Mouse (Mus musculus) MEL (cell line): ENCODE results near the gene Vwce. TPM values are rescaled to one million over a fixed set of nuclear protein-coding genes. Genes with fewer than 3 reads are reported as not detected.

Experiments
- DNase-seq: peaks from one replicate; pipeline ENCODE4 v3.0.0; 2011; ENCODE audit warnings: low read depth, low spot score
- H3K27ac ChIP-seq: 2 replicates; pipeline ENCODE4 v1.5.1; 2012; ENCODE audit warnings: low read depth, mild to moderate bottlenecking, control low read depth, low read length, moderate library complexity; ENCODE audit not compliant: control insufficient read depth
- H3K27me3 ChIP-seq, 2 experiments: fragments of 150-350 bp in 1 of 2; sonication (generic) in 1 of 2; 2 replicates each; pipeline ENCODE4 v1.6.1; 2012; ENCODE audit warnings: low read length in 2 of 2, mild to moderate bottlenecking in 2 of 2, improper control_type of control experiment in 1 of 2, moderate library complexity in 1 of 2; ENCODE audit not compliant: insufficient read depth in 2 of 2, control insufficient read depth in 1 of 2
- H3K36me3 ChIP-seq, 2 experiments: 2 replicates each; pipeline ENCODE4 v1.6.1; 2012 to 2014; ENCODE audit warnings: low read length in 2 of 2, improper control_type of control experiment in 1 of 2, inconsistent platforms in 1 of 2, mild to moderate bottlenecking in 1 of 2; ENCODE audit not compliant: insufficient read depth in 2 of 2, control insufficient read depth in 1 of 2
- H3K4me1 ChIP-seq, 2 experiments: fragments of 150-350 bp in 1 of 2; sonication (generic) in 1 of 2; 2 replicates each; pipeline ENCODE4 v1.6.1; 2012; ENCODE audit warnings: low read length in 2 of 2, improper control_type of control experiment in 1 of 2, mild to moderate bottlenecking in 1 of 2; ENCODE audit not compliant: insufficient read depth in 2 of 2, control insufficient read depth in 1 of 2
- H3K4me3 ChIP-seq, 2 experiments: fragments of 150-350 bp in 1 of 2; sonication (generic) in 1 of 2; 2 replicates each; pipeline ENCODE4 v1.5.1; 2012; ENCODE audit warnings: low read depth in 2 of 2, low read length in 2 of 2, mild to moderate bottlenecking in 2 of 2, moderate library complexity in 2 of 2, control low read depth in 1 of 2, improper control_type of control experiment in 1 of 2; ENCODE audit not compliant: control insufficient read depth in 1 of 2, insufficient read depth in 1 of 2
- H3K79me2 ChIP-seq: 2 replicates; pipeline ENCODE4 v1.6.1; 2012; ENCODE audit warnings: mild to moderate bottlenecking, low read length, moderate library complexity; ENCODE audit not compliant: control insufficient read depth, poor library complexity, insufficient read depth
- H3K9ac ChIP-seq: 2 replicates; pipeline ENCODE4 v1.6.1; 2012; ENCODE audit warnings: low read depth, mild to moderate bottlenecking, control low read depth, low read length, moderate library complexity; ENCODE audit not compliant: control insufficient read depth, poor library complexity, severe bottlenecking
- H3K9me3 ChIP-seq: fragments of 150-350 bp; sonication (generic); replicated peaks from 2 replicates; pipeline ENCODE4 v1.6.1; 2012; ENCODE audit warnings: mild to moderate bottlenecking, low read length, improper control_type of control experiment, moderate library complexity; ENCODE audit not compliant: insufficient read depth
- BHLHE40 ChIP-seq: IDR thresholded peaks from 2 replicates; pipeline ENCODE4 v1.6.1; 2012; ENCODE audit warnings: low read depth, mild to moderate bottlenecking, inconsistent platforms, low read length, improper control_type of control experiment, borderline replicate concordance
- CHD1 ChIP-seq: IDR thresholded peaks from 2 replicates; pipeline ENCODE4 v1.6.1; 2012; ENCODE audit warnings: low read depth, mild to moderate bottlenecking, inconsistent platforms, low read length, improper control_type of control experiment
- CTCF ChIP-seq, 3 experiments: IDR thresholded peaks in 2 of 3; conservative IDR thresholded peaks in 1 of 3; 2 replicates each; pipeline ENCODE4 v1.5.1; 2011 to 2012; ENCODE audit warnings: low read length in 3 of 3, low read depth in 2 of 3, mild to moderate bottlenecking in 2 of 3, improper control_type of control experiment in 1 of 3, inconsistent platforms in 1 of 3, mixed read lengths in 1 of 3, moderate library complexity in 1 of 3; ENCODE audit not compliant: control insufficient read depth in 1 of 3, insufficient read depth in 1 of 3, poor library complexity in 1 of 3, severe bottlenecking in 1 of 3
- E2F4 ChIP-seq: IDR thresholded peaks from 2 replicates; pipeline ENCODE4 v1.6.1; 2011; ENCODE audit warnings: low read depth, low read length, improper control_type of control experiment, borderline replicate concordance
- ELF1 ChIP-seq: IDR thresholded peaks from 2 replicates; pipeline ENCODE4 v1.6.1; 2014; ENCODE audit warnings: low read depth, mild to moderate bottlenecking, inconsistent platforms, low read length, improper control_type of control experiment, moderate library complexity
- EP300 ChIP-seq, 2 experiments: IDR thresholded peaks; 2 replicates each; pipeline ENCODE4 v1.6.1; 2011; ENCODE audit warnings: improper control_type of control experiment in 2 of 2, low read length in 2 of 2, low read depth in 1 of 2, mild to moderate bottlenecking in 1 of 2
- ETS1 ChIP-seq: IDR thresholded peaks from 2 replicates; pipeline ENCODE4 v1.6.1; 2012; ENCODE audit warnings: low read depth, mild to moderate bottlenecking, inconsistent platforms, low read length, improper control_type of control experiment, moderate library complexity
- GABPA ChIP-seq: IDR thresholded peaks from 2 replicates; pipeline ENCODE4 v1.6.1; 2012; ENCODE audit warnings: low read depth, mild to moderate bottlenecking, inconsistent platforms, low read length, improper control_type of control experiment, moderate library complexity
- GATA1 ChIP-seq: IDR thresholded peaks from 2 replicates; pipeline ENCODE4 v1.6.1; 2011; ENCODE audit warnings: low read depth, low read length, improper control_type of control experiment
- HCFC1 ChIP-seq: IDR thresholded peaks from 2 replicates; pipeline ENCODE4 v1.6.1; 2012; ENCODE audit warnings: low read depth, mild to moderate bottlenecking, inconsistent platforms, low read length, improper control_type of control experiment, moderate library complexity
- JUND ChIP-seq: IDR thresholded peaks from 2 replicates; pipeline ENCODE4 v1.6.1; 2011; ENCODE audit warnings: low read depth, mild to moderate bottlenecking, improper control_type of control experiment, low read length
- KAT2A ChIP-seq: conservative IDR thresholded peaks from 2 replicates; pipeline ENCODE4 v1.6.1; 2012; ENCODE audit warnings: low read depth, low read length, improper control_type of control experiment, inconsistent platforms
- MAFK ChIP-seq: IDR thresholded peaks from 2 replicates; pipeline ENCODE4 v1.6.1; 2011; ENCODE audit warnings: low read depth, mild to moderate bottlenecking, low read length, improper control_type of control experiment, borderline replicate concordance
- MAX ChIP-seq: IDR thresholded peaks from 2 replicates; pipeline ENCODE4 v1.6.1; 2011; ENCODE audit warnings: low read length, improper control_type of control experiment
- MAZ ChIP-seq: IDR thresholded peaks from 2 replicates; pipeline ENCODE4 v1.6.1; 2012; ENCODE audit warnings: low read depth, mild to moderate bottlenecking, inconsistent platforms, low read length, improper control_type of control experiment
- MEF2A ChIP-seq: IDR thresholded peaks from 2 replicates; pipeline ENCODE4 v1.6.1; 2014; ENCODE audit warnings: low read depth, mild to moderate bottlenecking, inconsistent platforms, low read length, improper control_type of control experiment; ENCODE audit not compliant: poor library complexity, insufficient replicate concordance, severe bottlenecking; ENCODE audit errors: extremely low read depth
- MXI1 ChIP-seq: IDR thresholded peaks from 2 replicates; pipeline ENCODE4 v1.6.1; 2011; ENCODE audit warnings: mild to moderate bottlenecking, low read depth, low read length, improper control_type of control experiment
- MYB ChIP-seq: IDR thresholded peaks from 2 replicates; pipeline ENCODE4 v1.6.1; 2011; ENCODE audit warnings: mild to moderate bottlenecking, low read depth, low read length, improper control_type of control experiment
- MYC ChIP-seq: IDR thresholded peaks from 2 replicates; pipeline ENCODE4 v1.6.1; 2011; ENCODE audit warnings: low read depth, mild to moderate bottlenecking, low read length, improper control_type of control experiment, moderate library complexity
- NRF1 ChIP-seq: IDR thresholded peaks from 2 replicates; pipeline ENCODE4 v1.6.1; 2014; ENCODE audit warnings: low read depth, mild to moderate bottlenecking, inconsistent platforms, low read length, improper control_type of control experiment, moderate library complexity; ENCODE audit not compliant: poor library complexity, insufficient read depth, severe bottlenecking
- POLR2A ChIP-seq, 2 experiments: IDR thresholded peaks; 2 replicates each; pipeline ENCODE4 v1.6.1; 2011 to 2012; ENCODE audit warnings: low read length in 2 of 2, mild to moderate bottlenecking in 2 of 2, control low read depth in 1 of 2, improper control_type of control experiment in 1 of 2, low read depth in 1 of 2, moderate library complexity in 1 of 2; ENCODE audit not compliant: control insufficient read depth in 1 of 2, insufficient read depth in 1 of 2, poor library complexity in 1 of 2
- POLR2AphosphoS5 ChIP-seq: IDR thresholded peaks from 2 replicates; pipeline ENCODE4 v1.6.1; 2012; ENCODE audit warnings: low read depth, borderline replicate concordance, mild to moderate bottlenecking, inconsistent platforms, low read length, moderate library complexity, mixed read lengths
- RAD21 ChIP-seq: IDR thresholded peaks from 2 replicates; pipeline ENCODE4 v1.6.1; 2011; ENCODE audit warnings: mild to moderate bottlenecking, low read depth, low read length, improper control_type of control experiment
- SIN3A ChIP-seq: IDR thresholded peaks from 2 replicates; pipeline ENCODE4 v1.6.1; 2012; ENCODE audit warnings: low read length, improper control_type of control experiment, inconsistent platforms
- TAL1 ChIP-seq: IDR thresholded peaks from 2 replicates; pipeline ENCODE4 v1.6.1; 2012; ENCODE audit warnings: mild to moderate bottlenecking, inconsistent platforms, low read length, moderate library complexity, mixed read lengths
- TBP ChIP-seq: IDR thresholded peaks from 2 replicates; pipeline ENCODE4 v1.8.0; 2011; ENCODE audit warnings: low read depth, low read length, improper control_type of control experiment
- TCF12 ChIP-seq: IDR thresholded peaks from 2 replicates; pipeline ENCODE4 v1.6.1; 2014; ENCODE audit warnings: low read depth, mild to moderate bottlenecking, inconsistent platforms, low read length, improper control_type of control experiment, moderate library complexity
- UBTF ChIP-seq: IDR thresholded peaks from 2 replicates; pipeline ENCODE4 v1.6.1; 2012; ENCODE audit warnings: low read depth, mild to moderate bottlenecking, inconsistent platforms, low read length, improper control_type of control experiment, moderate library complexity, borderline replicate concordance; ENCODE audit not compliant: insufficient read depth
- USF1 ChIP-seq: IDR thresholded peaks from 2 replicates; pipeline ENCODE4 v1.6.1; 2014; ENCODE audit warnings: low read depth, mild to moderate bottlenecking, inconsistent platforms, low read length, improper control_type of control experiment, moderate library complexity
- ZC3H11A ChIP-seq: IDR thresholded peaks from 2 replicates; pipeline ENCODE4 v1.6.1; 2012; ENCODE audit warnings: low read depth, mild to moderate bottlenecking, inconsistent platforms, low read length, improper control_type of control experiment
- ZKSCAN1 ChIP-seq: IDR thresholded peaks from 2 replicates; pipeline ENCODE4 v1.6.1; 2012; ENCODE audit warnings: low read depth, mild to moderate bottlenecking, inconsistent platforms, low read length, improper control_type of control experiment, moderate library complexity
- ZMIZ1 ChIP-seq: IDR thresholded peaks from 2 replicates; pipeline ENCODE4 v1.6.1; 2012; ENCODE audit warnings: low read depth, mild to moderate bottlenecking, inconsistent platforms, low read length, improper control_type of control experiment, moderate library complexity
- ZNF384 ChIP-seq: IDR thresholded peaks from 2 replicates; pipeline ENCODE4 v1.6.1; 2012; ENCODE audit warnings: low read depth, mild to moderate bottlenecking, inconsistent platforms, low read length, improper control_type of control experiment
- polyA plus RNA-seq, 2 experiments: library from polyadenylated mRNA; stranded (reverse) in 1 of 2; unstranded in 1 of 2; fragments of >175 nt in 1 of 2; fragments of >200 nt in 1 of 2; gene quantifications; 2 replicates each; pipeline versions ENCODE4 v1.2.1 to v1.2.4; 2012; ENCODE audit warnings: low replicate concordance in 2 of 2, low read depth in 1 of 2; ENCODE audit not compliant: insufficient read length in 2 of 2, insufficient read depth in 1 of 2, missing spikeins in 1 of 2
- total RNA-seq: library from RNA; depleted of rRNA; stranded (reverse); fragments of 300-350 nt; gene quantifications from 2 replicates; pipeline ENCODE4 v1.2.3, GENCODE M21; 2012

The Vwce gene
- total and polyA plus RNA-seq, 3 experiments: 0.04 to 666 (median 1.8) TPM

- TF ChIP-seq ZMIZ1 (no peak), MAX (no peak; the same call in 1 of the 2 replicates), TBP (peak; percentile 38; the same call in 1 of the 2 replicates), KAT2A (no peak; the same call in 1 of the 2 replicates), MAFK (peak; percentile 71; the same call in 1 of the 2 replicates), SIN3A (peak; percentile 27; the same call in 1 of the 2 replicates), BHLHE40 (no peak; the same call in 1 of the 2 replicates), HCFC1 (peak; percentile 67), EP300 (IDR thresholded peaks at IDR 0.05; ENCODE audit: low read depth in 1 of 2, low read length in 2 of 2) (peak; percentile 97 to 99)
Observed at GRCm38 (mm10) chr19:10661919-10662318, 27.9 kb downstream of the Vwce start (continued).

GRCm38 (mm10) chr19:10662665-10663064, 28.7 kb downstream of the Vwce start:
- peak overlapping the region; percentile 53 for H3K9ac ChIP-seq
- peak overlapping the region; percentile 100 for H3K27ac ChIP-seq
- H3K9me3 ChIP-seq: no peaks in the 10 kb centered on the region
- no peaks in the 10 kb centered on the region for H3K79me2 ChIP-seq
- H3K4me3 ChIP-seq: no peak overlapping the region
- no peaks in the 10 kb centered on the region for H3K27me3 ChIP-seq
- peaks cover 6 to 19% of the 10 kb centered on the region in 2 experiments; a peak in 3 of 4 replicates for H3K4me1 ChIP-seq
- peak; percentile 84 for DNase-seq
- H3K36me3 ChIP-seq: peaks cover 0 to 27% of the 10 kb centered on the region in 2 experiments; a peak in 2 of 4 replicates
- TF ChIP-seq CTCF (IDR thresholded peaks at IDR 0.05 in 2 of 3, conservative IDR thresholded peaks at IDR 0.05 in 1 of 3; ENCODE audit: control insufficient read depth in 1 of 3, insufficient read depth in 1 of 3, low read depth in 2 of 3, low read length in 3 of 3, poor library complexity in 1 of 3, severe bottlenecking in 1 of 3) (no peak), JUND (no peak), ZKSCAN1 (no peak), TAL1 (peak; percentile 31; the same call in 1 of the 2 replicates), UBTF (no peak), ZNF384 (no peak), ZC3H11A (no peak), ZMIZ1 (no peak), TCF12 (peak; percentile 66), MYC (peak; percentile 72), POLR2A (IDR thresholded peaks at IDR 0.05; ENCODE audit: control insufficient read depth in 1 of 2, insufficient read depth in 1 of 2, low read depth in 1 of 2, low read length in 2 of 2, poor library complexity in 1 of 2) (no peak), CHD1 (peak; percentile 80; the same call in 1 of the 2 replicates), TBP (no peak), ELF1 (peak; percentile 34; the same call in 1 of the 2 replicates), HCFC1 (no peak), RAD21 (no peak; the same call in 1 of the 2 replicates), USF1 (no peak), SIN3A (peak; percentile 55), POLR2AphosphoS5 (no peak), MAZ (peak; percentile 60; the same call in 1 of the 2 replicates), MYB (peak; percentile 52), MAX (peak; percentile 72; the same call in 1 of the 2 replicates), NRF1 (no peak), MAFK (no peak), ETS1 (peak; percentile 65), BHLHE40 (peak; percentile 5; the same call in 1 of the 2 replicates), MEF2A (no peak), GATA1 (peak; percentile 69), E2F4 (no peak), GABPA (no peak), MXI1 (peak; percentile 55)
